Mouse (Mus musculus): ENCODE data around the gene Nt5c. TPM values are rescaled to one million over a fixed set of nuclear protein-coding genes. Genes with fewer than 3 reads are reported as not detected.
"Not testable (repeated sequence)": the region's sequence is repeated elsewhere in the genome, so short reads cannot be mapped to it uniquely, and the experiment has no call there.

Nt5c gene
- polyA plus RNA-seq (2014; fragmentation: Nextera tagmentation; extraction: Ambion mirVana): 115 and 133 TPM in 2 replicates

DNA sequence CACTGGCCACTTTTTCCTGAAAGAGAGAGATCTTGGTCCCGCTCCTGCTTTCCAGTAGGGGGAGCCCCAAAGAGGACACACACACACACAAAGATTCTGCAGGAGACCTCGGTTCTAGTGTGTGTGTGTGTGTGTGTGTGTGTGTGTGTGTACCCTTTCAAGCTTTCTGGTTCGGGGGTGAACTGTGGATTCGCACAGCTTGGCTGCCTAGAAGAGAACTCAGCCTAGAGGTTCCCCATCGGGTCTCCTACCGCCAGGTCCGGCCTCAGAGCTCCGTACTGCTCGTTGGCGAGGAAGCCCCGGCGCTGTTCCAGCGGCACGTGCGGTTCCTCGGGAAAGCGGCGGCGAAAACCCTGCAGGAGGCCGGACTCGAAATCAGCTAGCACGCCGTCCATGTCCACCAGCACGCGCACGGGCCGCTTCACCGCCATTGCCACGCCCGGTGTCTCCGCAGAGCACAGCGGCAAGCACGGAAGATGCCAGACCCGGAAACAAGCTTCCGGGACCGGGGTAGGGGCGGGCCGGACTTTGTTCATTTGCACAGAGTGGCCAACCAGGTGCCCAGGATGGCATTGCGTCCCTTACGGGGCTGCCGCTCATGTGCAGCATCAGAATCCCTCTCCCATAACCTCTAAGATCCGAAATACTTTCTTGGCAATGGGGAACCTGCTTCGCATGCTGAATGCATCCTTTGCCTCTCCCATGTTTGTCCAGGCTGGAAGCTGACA is at the start of gene Nt5c:
Nt5c (minus strand) TSS at position 507 of the 728 bp plus-strand sequence.
- under 1% methylated on average over 43 of the region's 43 CpGs for WGBS
- Histone ChIP-seq H3K4me1 (replicated peaks; ENCODE audit: control insufficient read depth, insufficient read depth, low read length) (peaks cover 3% of the 10 kb centered on the region; the same call in 1 of the 2 replicates), H3K4me2 (ENCODE audit: low read length) (peak within 1 kb of the TSS; percentile 88)

DNA sequence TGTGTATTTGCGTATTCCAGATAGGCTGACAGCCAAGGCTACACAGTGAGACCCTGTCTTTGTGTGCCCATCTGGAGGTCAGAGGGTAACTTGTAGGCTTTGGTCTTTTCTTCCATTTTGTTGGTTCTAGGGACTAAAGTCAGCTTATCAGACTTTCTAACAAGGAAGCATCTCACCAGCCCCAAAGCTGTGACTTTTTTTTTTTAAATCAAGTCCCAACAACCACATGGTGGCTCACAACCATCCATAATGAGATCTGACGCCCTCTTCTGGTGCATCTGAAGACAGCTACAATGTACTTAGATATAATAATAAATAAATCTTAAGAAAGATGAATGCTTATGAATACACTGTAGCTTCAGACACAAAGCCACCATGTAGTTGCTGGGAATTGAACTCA is 46.4 kb upstream of the Nt5c start:
- Histone ChIP-seq H3K4me3 (ENCODE audit: low read depth, low read length) (no peak overlapping the region), H3K36me3 (ENCODE audit: control insufficient read depth, insufficient read depth, low read length) (peaks cover 15% of the 10 kb centered on the region), H3K9me3 (ENCODE audit: control insufficient read depth, low read length) (no peaks in the 10 kb centered on the region), H3K9ac (ENCODE audit: low read length) (no peak overlapping the region), H3K4me2 (ENCODE audit: low read length) (no peak overlapping the region), H3K27ac (ENCODE audit: low read depth) (no peak overlapping the region), H3K27me3 (replicated peaks; ENCODE audit: control insufficient read depth, insufficient read depth, low read length) (no peaks in the 10 kb centered on the region), H3K4me1 (replicated peaks; ENCODE audit: control insufficient read depth, insufficient read depth, low read length) (peaks cover 8% of the 10 kb centered on the region; the same call in 1 of the 2 replicates)
- 59% methylated on average over 2 of the region's 2 CpGs for WGBS
- ATAC-seq (replicated peaks; ENCODE audit: low FRiP score, low TSS enrichment, low read depth): no peak
- DNase-seq (ENCODE audit: low spot score): no peak

More for the DNA sequence above, at the start of gene Nt5c:
- H3K4me3 ChIP-seq (ENCODE audit: low read depth, low read length): peak within 1 kb of the TSS; percentile 72
- H3K9ac ChIP-seq (ENCODE audit: low read length): peak within 1 kb of the TSS; percentile 69
- ATAC-seq (replicated peaks; ENCODE audit: low FRiP score, low TSS enrichment, low read depth): peak; percentile 89
- peaks cover 11% of the 10 kb centered on the region for H3K36me3 ChIP-seq (ENCODE audit: control insufficient read depth, insufficient read depth, low read length)
- peak; percentile 90 for DNase-seq (ENCODE audit: low spot score)
- H3K27me3 ChIP-seq (replicated peaks; ENCODE audit: control insufficient read depth, insufficient read depth, low read length): no peaks in the 10 kb centered on the region
- H3K9me3 ChIP-seq (ENCODE audit: control insufficient read depth, low read length): no peaks in the 10 kb centered on the region
- peak within 1 kb of the TSS; percentile 86 for H3K27ac ChIP-seq (ENCODE audit: low read depth)

DNA sequence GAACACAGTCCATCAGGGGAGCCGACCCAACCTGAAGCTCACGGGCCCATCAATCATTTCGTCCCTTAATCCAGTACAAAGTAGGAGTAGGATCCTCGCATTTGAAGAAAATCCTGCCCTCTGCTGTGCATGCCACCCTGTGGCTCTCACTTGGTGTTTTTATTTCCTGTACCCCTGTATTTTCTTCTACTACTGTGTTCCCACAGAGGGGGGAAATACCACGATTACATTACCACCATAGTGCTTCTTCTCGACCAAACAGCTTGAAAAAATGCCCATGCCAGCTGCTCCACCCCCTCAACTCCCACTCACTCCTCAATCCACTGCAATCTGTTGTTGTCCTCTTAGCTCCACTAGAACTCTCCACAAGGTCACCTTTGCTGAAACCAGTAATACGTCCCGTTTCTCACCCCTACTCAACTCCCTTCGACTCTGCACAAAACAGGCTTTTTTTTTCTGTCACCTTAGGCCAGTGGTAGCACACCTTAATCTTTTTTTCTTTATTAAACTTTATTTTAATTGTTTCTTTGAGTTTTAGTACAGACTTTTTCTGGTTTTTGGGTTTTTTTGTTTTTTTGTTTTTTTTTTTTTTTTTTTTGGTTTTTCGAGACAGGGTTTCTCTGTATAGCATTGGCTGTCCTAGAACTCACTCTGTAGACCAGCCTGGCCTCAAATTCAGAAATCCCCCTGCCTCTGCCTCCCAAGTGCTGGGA is 45.4 kb upstream of the Nt5c start:
- Histone ChIP-seq H3K4me3 (ENCODE audit: low read depth, low read length) (peak overlapping the region; percentile 97; the same call in 1 of the 2 replicates), H3K27ac (ENCODE audit: low read depth) (peak overlapping the region; percentile 99), H3K9ac (ENCODE audit: low read length) (no peak overlapping the region), H3K9me3 (ENCODE audit: control insufficient read depth, low read length) (no peaks in the 10 kb centered on the region), H3K4me2 (ENCODE audit: low read length) (peak overlapping the region; percentile 48), H3K4me1 (replicated peaks; ENCODE audit: control insufficient read depth, insufficient read depth, low read length) (peaks cover 8% of the 10 kb centered on the region; the same call in 1 of the 2 replicates), H3K36me3 (ENCODE audit: control insufficient read depth, insufficient read depth, low read length) (peaks cover 25% of the 10 kb centered on the region), H3K27me3 (replicated peaks; ENCODE audit: control insufficient read depth, insufficient read depth, low read length) (no peaks in the 10 kb centered on the region)
- 83% methylated on average over 10 of the region's 10 CpGs for WGBS
- ATAC-seq (replicated peaks; ENCODE audit: low FRiP score, low TSS enrichment, low read depth) (no peak), DNase-seq (ENCODE audit: low spot score) (peak; percentile 54)

DNA sequence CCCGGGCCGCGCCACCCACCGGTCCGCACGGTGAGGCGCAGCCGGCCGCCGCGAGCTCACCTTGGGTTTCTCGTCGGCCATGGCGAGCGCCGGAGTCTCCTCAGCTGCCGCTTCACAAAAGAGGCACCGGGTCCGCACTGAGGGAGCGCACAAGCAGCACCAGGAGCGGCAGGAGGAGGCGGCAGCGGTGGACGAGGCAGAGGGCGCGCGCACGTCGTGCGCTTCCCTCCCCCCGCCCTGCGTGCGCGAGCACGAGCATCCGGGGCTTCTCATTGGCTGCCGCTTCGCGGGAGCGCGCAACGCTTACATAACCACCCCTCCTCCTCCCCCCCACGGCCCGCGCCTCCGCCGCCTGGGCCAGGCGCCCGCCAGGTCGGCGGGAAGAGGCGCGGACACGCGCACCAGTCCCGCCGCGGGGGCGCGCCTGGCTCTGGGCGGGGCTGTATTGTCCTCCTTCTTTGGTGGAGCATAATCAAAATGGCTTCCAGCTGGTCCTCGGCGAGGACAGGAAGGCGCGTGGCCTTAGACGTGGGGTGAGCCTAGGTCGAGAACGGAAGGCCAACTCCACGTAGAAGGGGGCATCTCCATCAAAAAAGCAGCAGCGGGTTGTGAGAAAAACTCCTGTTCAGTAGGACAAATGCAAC is 44.5 kb upstream of the Nt5c start, which contains the start of gene Sumo2:
Sumo2 (minus strand) TSS at position 239 of the 644 bp plus-strand sequence.
- H3K9ac ChIP-seq (ENCODE audit: low read length): peak within 1 kb of the TSS; percentile 99
- WGBS: 1% methylated on average over 55 of the region's 70 CpGs
- H3K9me3 ChIP-seq (ENCODE audit: control insufficient read depth, low read length): no peaks in the 10 kb centered on the region
- peak within 1 kb of the TSS; percentile 97 for H3K4me3 ChIP-seq (ENCODE audit: low read depth, low read length)
- ATAC-seq (replicated peaks; ENCODE audit: low FRiP score, low TSS enrichment, low read depth): peak; percentile 91
- peaks cover 8% of the 10 kb centered on the region; the same call in 1 of the 2 replicates for H3K4me1 ChIP-seq (replicated peaks; ENCODE audit: control insufficient read depth, insufficient read depth, low read length)
- peak within 1 kb of the TSS; percentile 99 for H3K27ac ChIP-seq (ENCODE audit: low read depth)
- peak within 1 kb of the TSS; percentile 58 for H3K4me2 ChIP-seq (ENCODE audit: low read length)
- no peaks in the 10 kb centered on the region for H3K27me3 ChIP-seq (replicated peaks; ENCODE audit: control insufficient read depth, insufficient read depth, low read length)
- peak; percentile 99 for DNase-seq (ENCODE audit: low spot score)
- peaks cover 33% of the 10 kb centered on the region for H3K36me3 ChIP-seq (ENCODE audit: control insufficient read depth, insufficient read depth, low read length)

DNA sequence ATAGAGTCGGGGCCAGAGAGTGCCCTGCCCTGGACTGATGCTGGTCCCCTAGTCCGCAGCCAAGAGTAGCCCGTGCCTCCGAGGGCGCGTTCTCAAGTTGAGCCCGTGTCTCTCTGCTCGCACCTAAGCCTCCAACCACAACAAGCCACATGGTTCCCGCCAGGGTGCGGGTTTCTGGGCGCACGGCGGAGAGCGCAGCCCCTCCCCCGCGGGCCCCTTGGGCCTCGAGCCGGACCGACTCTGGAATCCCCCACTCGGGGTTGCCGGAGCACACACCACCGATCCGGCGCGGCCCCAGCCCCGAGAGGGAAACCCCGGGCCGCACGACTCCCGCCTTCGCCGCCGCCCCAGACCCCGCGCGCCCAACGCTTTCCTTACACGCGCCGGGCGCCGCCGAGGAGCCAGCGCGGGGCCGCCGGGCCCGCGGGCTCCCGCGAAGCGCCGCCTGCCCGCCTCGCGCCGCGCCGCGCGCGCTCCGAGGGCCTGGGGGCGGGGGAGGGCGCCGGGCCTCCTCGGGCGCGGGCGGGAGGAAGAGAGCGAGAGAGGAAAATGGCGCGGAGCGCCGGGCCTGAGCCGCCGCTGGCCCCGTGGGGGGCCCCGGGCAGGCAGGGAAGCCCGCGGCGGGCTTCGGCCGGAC is 43.9 kb upstream of the Nt5c start:
- Histone ChIP-seq H3K4me3 (ENCODE audit: low read depth, low read length) (peak overlapping the region; percentile 97), H3K27me3 (replicated peaks; ENCODE audit: control insufficient read depth, insufficient read depth, low read length) (no peaks in the 10 kb centered on the region), H3K4me1 (replicated peaks; ENCODE audit: control insufficient read depth, insufficient read depth, low read length) (peaks cover 8% of the 10 kb centered on the region; the same call in 1 of the 2 replicates), H3K4me2 (ENCODE audit: low read length) (peak overlapping the region; percentile 58), H3K36me3 (ENCODE audit: control insufficient read depth, insufficient read depth, low read length) (peaks cover 38% of the 10 kb centered on the region), H3K9me3 (ENCODE audit: control insufficient read depth, low read length) (no peaks in the 10 kb centered on the region), H3K9ac (ENCODE audit: low read length) (peak overlapping the region; percentile 99), H3K27ac (ENCODE audit: low read depth) (peak overlapping the region; percentile 99)
- ATAC-seq (replicated peaks; ENCODE audit: low FRiP score, low TSS enrichment, low read depth) (peak; percentile 73), DNase-seq (ENCODE audit: low spot score) (peak; percentile 85)
- under 1% methylated on average over 55 of the region's 84 CpGs for WGBS

DNA sequence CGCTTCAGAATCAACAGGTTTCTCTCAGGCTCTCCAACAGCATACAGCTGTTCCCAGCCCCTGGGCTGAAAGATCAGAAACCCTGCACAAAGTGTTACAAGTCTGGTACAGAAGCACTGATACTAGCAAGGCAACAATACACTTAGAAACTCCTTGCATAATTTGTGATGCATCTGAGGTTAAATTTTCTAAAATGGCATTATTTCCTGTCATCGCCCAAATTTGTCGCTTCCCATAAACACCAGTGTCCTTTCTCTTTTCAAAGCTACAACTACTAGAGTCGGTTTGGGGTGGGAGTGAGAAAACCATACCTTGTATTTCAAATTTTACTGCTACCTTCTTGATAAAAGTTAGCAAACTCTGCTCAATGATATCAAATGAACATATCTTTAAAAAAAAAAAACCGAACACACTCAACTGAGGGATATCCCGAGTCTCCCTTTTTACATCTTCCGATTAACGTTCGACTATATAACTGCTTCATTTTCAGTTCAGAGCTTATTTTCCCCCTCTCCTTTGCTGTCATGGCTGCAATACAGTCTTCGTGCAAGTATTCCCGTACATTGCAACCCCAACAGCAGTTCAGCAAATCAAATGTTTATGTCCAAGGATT is 43.2 kb upstream of the Nt5c start:
- peak overlapping the region; percentile 58 for H3K4me2 ChIP-seq (ENCODE audit: low read length)
- peak overlapping the region; percentile 99 for H3K9ac ChIP-seq (ENCODE audit: low read length)
- no peaks in the 10 kb centered on the region for H3K9me3 ChIP-seq (ENCODE audit: control insufficient read depth, low read length)
- H3K4me1 ChIP-seq (replicated peaks; ENCODE audit: control insufficient read depth, insufficient read depth, low read length): peaks cover 8% of the 10 kb centered on the region; the same call in 1 of the 2 replicates
- H3K27ac ChIP-seq (ENCODE audit: low read depth): peak overlapping the region; percentile 99; the same call in 1 of the 2 replicates
- no peaks in the 10 kb centered on the region for H3K27me3 ChIP-seq (replicated peaks; ENCODE audit: control insufficient read depth, insufficient read depth, low read length)
- WGBS: 4% methylated on average over 11 of the region's 11 CpGs
- peak overlapping the region; percentile 97 for H3K4me3 ChIP-seq (ENCODE audit: low read depth, low read length)
- DNase-seq (ENCODE audit: low spot score): no peak
- no peak for ATAC-seq (replicated peaks; ENCODE audit: low FRiP score, low TSS enrichment, low read depth)
- peaks cover 44% of the 10 kb centered on the region for H3K36me3 ChIP-seq (ENCODE audit: control insufficient read depth, insufficient read depth, low read length)

DNA sequence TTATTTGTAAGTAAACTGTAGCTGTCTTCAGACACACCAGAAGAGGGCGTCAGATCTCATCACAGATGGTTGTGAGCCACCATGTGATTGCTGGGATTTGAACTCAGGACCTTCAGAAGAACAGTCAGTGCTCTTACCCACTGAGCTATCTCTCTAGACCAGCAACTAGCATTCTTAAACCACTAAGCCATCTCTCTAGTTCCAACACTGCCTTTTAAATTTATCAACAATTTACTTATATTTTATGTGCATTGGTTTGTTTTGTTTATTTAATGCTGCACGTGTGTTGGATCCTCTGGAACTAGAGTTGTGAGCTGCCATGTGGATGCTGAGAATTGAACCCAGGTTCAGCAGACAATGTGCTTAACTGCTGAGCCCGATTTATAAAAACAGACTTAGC is 34.8 kb upstream of the Nt5c start:
- DNase-seq (ENCODE audit: low spot score); H3K9ac ChIP-seq (ENCODE audit: low read length); H3K4me3 ChIP-seq (ENCODE audit: low read depth, low read length); H3K4me1 ChIP-seq (replicated peaks; ENCODE audit: control insufficient read depth, insufficient read depth, low read length); H3K9me3 ChIP-seq (ENCODE audit: control insufficient read depth, low read length); H3K27me3 ChIP-seq (replicated peaks; ENCODE audit: control insufficient read depth, insufficient read depth, low read length); ATAC-seq (replicated peaks; ENCODE audit: low FRiP score, low TSS enrichment, low read depth); H3K4me2 ChIP-seq (ENCODE audit: low read length); H3K27ac ChIP-seq (ENCODE audit: low read depth): not testable (repeated sequence)
- H3K36me3 ChIP-seq (ENCODE audit: control insufficient read depth, insufficient read depth, low read length): peaks cover 85% of the 10 kb centered on the region
- WGBS: 74% methylated on average over 3 of the region's 3 CpGs
